Mouse (Mus musculus): ENCODE measurements around the gene Cbl. TPM values are rescaled to one million over a fixed set of nuclear protein-coding genes. Genes with fewer than 3 reads are reported as not detected.
A peak's percentile ranks its signal among the peaks of the same experiment; 100 is the strongest.
"Not testable (repeated sequence)": the region's sequence is repeated elsewhere in the genome, so short reads cannot be mapped to it uniquely, and the experiment has no call there.

Cbl gene
- total RNA-seq, 2 experiments from 2014 or later = 34.9 to 41.3 TPM

GRCm38 (mm10) chr9:44132200-44132599 lies 101.6 kb downstream of the Cbl start:
- no peak for DNase-seq (ENCODE audit: low spot score in 2 of 2)

GRCm38 (mm10) chr9:44131276-44131590 lies 102.6 kb downstream of the Cbl start:
- DNase-seq (ENCODE audit: low spot score in 2 of 2) = no peak

- DNase-seq (ENCODE audit: low spot score in 2 of 2) = no peak
Observed at GRCm38 (mm10) chr9:44130581-44131275, 103.1 kb downstream of the Cbl start.

- DNase-seq (ENCODE audit: low spot score in 2 of 2) = peak in 1 of 2 experiments; percentile 48
Observed at GRCm38 (mm10) chr9:44130034-44130433, 103.8 kb downstream of the Cbl start.

- DNase-seq (ENCODE audit: low spot score in 2 of 2) = no peak
Observed at GRCm38 (mm10) chr9:44129633-44130032, 104.2 kb downstream of the Cbl start.

- DNase-seq (ENCODE audit: low spot score in 2 of 2) = no peak
Observed at GRCm38 (mm10) chr9:44127351-44127801, 106.5 kb downstream of the Cbl start.

GRCm38 (mm10) chr9:44126746-44127145 lies 107.1 kb downstream of the Cbl start:
- DNase-seq (ENCODE audit: low spot score in 2 of 2) = no peak

- DNase-seq (ENCODE audit: low spot score in 2 of 2) = peak; percentile 62 to 79
Observed at GRCm38 (mm10) chr9:44125546-44126428, 108.1 kb downstream of the Cbl start.

GRCm38 (mm10) chr9:44125026-44125425 lies 108.8 kb downstream of the Cbl start:
- DNase-seq (ENCODE audit: low spot score in 2 of 2) = no peak

- DNase-seq (ENCODE audit: low spot score in 2 of 2) = no peak
Observed at GRCm38 (mm10) chr9:44124317-44124716, 109.5 kb downstream of the Cbl start.

- no peak for DNase-seq (ENCODE audit: low spot score in 2 of 2)
Observed at GRCm38 (mm10) chr9:44119948-44120465, 113.8 kb downstream of the Cbl start.

- DNase-seq (ENCODE audit: low spot score in 2 of 2) = no peak
Observed at GRCm38 (mm10) chr9:44119011-44119410, 114.8 kb downstream of the Cbl start.

- DNase-seq (ENCODE audit: low spot score in 2 of 2) = no peak
Observed at GRCm38 (mm10) chr9:44116182-44116581, 117.7 kb downstream of the Cbl start.

- DNase-seq (ENCODE audit: low spot score in 2 of 2) = no peak
Observed at GRCm38 (mm10) chr9:44115599-44115998, 118.2 kb downstream of the Cbl start.

- DNase-seq (ENCODE audit: low spot score in 2 of 2) = no peak
Observed at GRCm38 (mm10) chr9:44114453-44114852, 119.4 kb downstream of the Cbl start.

- DNase-seq (ENCODE audit: low spot score in 2 of 2) = peak; percentile 87 to 91
Observed at GRCm38 (mm10) chr9:44113105-44113789, 120.6 kb downstream of the Cbl start, which contains the start of the genes Gm49380 and Rnf26. TSS of gene Gm49380 (minus strand) at chr9:44113500. TSS of gene Rnf26 (minus strand) at chr9:44113517.

- DNase-seq (ENCODE audit: low spot score in 2 of 2) = not testable (repeated sequence)
Observed at GRCm38 (mm10) chr9:44111909-44112308, 121.9 kb downstream of the Cbl start.

- DNase-seq (ENCODE audit: low spot score in 2 of 2) = peak; percentile 57
Observed at GRCm38 (mm10) chr9:44109360-44110095, 124.3 kb downstream of the Cbl start.

- DNase-seq (ENCODE audit: low spot score in 2 of 2) = no peak
Observed at GRCm38 (mm10) chr9:44108269-44109055, 125.4 kb downstream of the Cbl start.
